Mouse (Mus musculus): ENCODE data around the gene Ctbp2.

DNA sequence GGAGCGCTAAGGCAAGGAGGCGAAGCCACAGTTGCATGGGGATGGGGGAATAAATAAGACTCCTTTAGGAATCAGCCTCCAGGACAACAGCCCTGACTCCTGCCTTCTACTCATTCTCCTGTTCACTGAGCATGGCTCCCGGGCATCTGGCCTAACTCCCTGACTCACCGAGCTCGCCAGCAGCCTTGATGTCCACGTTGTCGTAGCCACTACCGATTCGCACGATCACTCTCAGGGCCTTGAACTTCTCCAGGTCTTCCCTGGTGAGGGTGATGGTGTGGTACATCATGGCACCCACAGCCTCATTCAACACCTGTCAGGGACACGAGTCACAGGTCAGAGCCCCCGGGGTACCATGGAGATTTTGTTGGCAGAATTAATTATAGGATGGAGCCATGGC lies 125.5 kb downstream of the Ctbp2 start:
- TF ChIP-seq GATA1 (IDR thresholded peaks at IDR 0.05; ENCODE audit: borderline replicate concordance, low read length) = no peak
- no peak for TF ChIP-seq CTCF (IDR thresholded peaks at IDR 0.05; ENCODE audit: low read depth, low read length)
- no peak for TF ChIP-seq POLR2AphosphoS5 (IDR thresholded peaks at IDR 0.05; ENCODE audit: insufficient replicate concordance, low read depth, low read length)
- TF ChIP-seq TAL1 (conservative IDR thresholded peaks at IDR 0.05; ENCODE audit: low read depth, low read length) = no peak
- no peak for TF ChIP-seq GATA2 (IDR thresholded peaks at IDR 0.05; ENCODE audit: borderline replicate concordance, low read depth, low read length)

Measured in G1E (cell line).